Mouse (Mus musculus) hindbrain, postnatal 0 days (tissue): Measurements from ENCODE around the gene Gm7271. TPM values are rescaled to one million over a fixed set of nuclear protein-coding genes. Genes with fewer than 3 reads are reported as not detected.

Experiments
- ATAC-seq: fragments of 200-750 bp; cut with Nextera tagmentation; 2 replicates; pipeline ENCODE4 v1.8.0; 2017; ENCODE audit warnings: mild to moderate bottlenecking, moderate TSS enrichment, moderate library complexity
- DNase-seq: peaks from one replicate; pipeline ENCODE4 v3.0.0-alpha.2; 2015; ENCODE audit warnings: low spot score
- H3K27ac ChIP-seq: fragments of 300-500 bp; sonication (generic); 2 replicates; pipeline ENCODE4 v1.5.1; 2014; ENCODE audit warnings: mild to moderate bottlenecking
- H3K27me3 ChIP-seq: fragments of 300-500 bp; sonication (generic); 2 replicates; pipeline ENCODE4 v1.6.1; 2014; ENCODE audit warnings: low read length, mixed read lengths; ENCODE audit not compliant: insufficient read depth
- H3K36me3 ChIP-seq: fragments of 300-500 bp; sonication (generic); 2 replicates; pipeline ENCODE4 v1.6.1; 2014; ENCODE audit warnings: low read length, mixed read lengths; ENCODE audit not compliant: insufficient read depth
- H3K4me1 ChIP-seq: fragments of 300-500 bp; sonication (generic); 2 replicates; pipeline ENCODE4 v1.6.1; 2014; ENCODE audit warnings: antibody characterized with exemption, low read length, mixed read lengths; ENCODE audit not compliant: insufficient read depth
- H3K4me2 ChIP-seq: fragments of 300-500 bp; sonication (generic); 2 replicates; pipeline ENCODE4 v1.6.1; 2014; ENCODE audit warnings: low read depth, mild to moderate bottlenecking, low read length, moderate library complexity, mixed read lengths
- H3K4me3 ChIP-seq: fragments of 300-500 bp; sonication (generic); 2 replicates; pipeline ENCODE4 v1.5.1; 2014; ENCODE audit warnings: low read length
- H3K9ac ChIP-seq: fragments of 300-500 bp; sonication (generic); replicated peaks from 2 replicates; pipeline ENCODE4 v1.6.1; 2014; ENCODE audit warnings: mild to moderate bottlenecking, low read length, moderate library complexity, mixed read lengths
- H3K9me3 ChIP-seq: fragments of 300-500 bp; sonication (generic); 2 replicates; pipeline ENCODE4 v1.6.1; 2016; ENCODE audit warnings: low read length, mixed read lengths
- CTCF ChIP-seq: IDR thresholded peaks from 2 replicates; pipeline ENCODE4 v1.5.1; 2016; ENCODE audit warnings: antibody characterized with exemption, control low read depth, low read depth
- WGBS: fragments of 180-500 bp; shearing (Covaris S2); extraction: QIAGEN DNeasy Blood & Tissue Kit; methylation state at CpG from one replicate; pipeline ENCODE4 v1.1.7; 2014; 5-methylcytosine and 5-hydroxymethylcytosine counted together
- polyA plus RNA-seq: library from polyadenylated mRNA; unstranded; fragments of >200 nt; fragmentation: Nextera tagmentation; extraction: Ambion mirVana; gene quantifications from 2 replicates; pipeline ENCODE4 v1.2.1, GENCODE M21; 2015
- total RNA-seq: library from RNA; depleted of rRNA; stranded (reverse); fragments of >200 nt; gene quantifications from 2 replicates; pipeline ENCODE4 v1.2.3, GENCODE M21; 2014

Gm7271 gene
- total and polyA plus RNA-seq, 2 experiments from 2014 or later: 0.89 TPM; not detected in 1

DNA sequence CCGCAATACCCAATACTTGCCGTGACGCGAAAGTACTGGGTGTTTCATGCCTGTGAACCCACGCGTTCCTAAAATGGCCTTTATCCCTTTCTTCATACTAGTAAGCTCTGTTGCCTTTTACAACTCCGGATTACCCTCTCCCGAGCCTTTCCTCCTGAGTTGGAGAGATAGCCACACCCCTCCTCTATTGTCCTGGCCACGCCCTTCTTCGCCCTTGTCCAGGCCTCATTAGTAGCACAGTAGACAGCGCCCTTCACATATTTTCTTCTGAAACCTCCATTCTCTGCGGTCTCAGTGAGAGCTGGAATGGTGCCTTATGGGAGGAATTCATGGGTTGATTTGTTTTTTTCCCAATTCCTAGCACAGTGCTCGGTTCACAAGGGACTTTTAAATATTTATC is 11.3 kb downstream of the Gm7271 start:
- H3K27me3 ChIP-seq: no peaks in the 10 kb centered on the region
- H3K4me3 ChIP-seq: no peak overlapping the region
- no peak overlapping the region for H3K27ac ChIP-seq
- 76% methylated on average over 13 of the region's 13 CpGs for WGBS
- no peak for ATAC-seq
- H3K9ac ChIP-seq: no peak overlapping the region
- no peaks in the 10 kb centered on the region for H3K4me1 ChIP-seq
- no peak overlapping the region for H3K4me2 ChIP-seq
- no peak for DNase-seq
- no peak for TF ChIP-seq CTCF
- no peaks in the 10 kb centered on the region for H3K9me3 ChIP-seq
- no peaks in the 10 kb centered on the region for H3K36me3 ChIP-seq

DNA sequence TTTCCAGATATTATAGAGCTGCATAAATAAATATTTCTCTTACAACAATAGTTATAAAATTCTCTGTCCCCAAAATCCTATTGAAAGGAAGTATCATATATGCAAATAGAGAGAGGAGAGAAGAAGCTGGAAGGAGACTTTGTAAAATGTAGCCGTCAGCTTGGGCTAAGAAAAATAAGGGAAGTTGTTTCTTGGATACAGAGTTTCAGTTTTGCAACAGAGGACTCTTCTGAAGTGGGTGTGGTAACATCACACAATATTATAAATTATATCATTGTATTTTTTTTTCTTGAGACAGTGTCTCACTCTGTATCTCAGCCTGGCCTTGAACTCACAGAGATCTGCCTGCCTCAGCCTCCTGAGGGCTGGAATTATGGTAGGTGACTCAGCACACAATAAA is 38.6 kb downstream of the Gm7271 start:
- Histone ChIP-seq H3K27ac (no peak overlapping the region), H3K4me1 (no peaks in the 10 kb centered on the region), H3K4me2 (no peak overlapping the region), H3K4me3 (no peak overlapping the region), H3K9me3 (no peaks in the 10 kb centered on the region), H3K36me3 (no peaks in the 10 kb centered on the region), H3K9ac (no peak overlapping the region), H3K27me3 (no peaks in the 10 kb centered on the region)
- TF ChIP-seq CTCF: no peak
- ATAC-seq: no peak
- 80% methylated on average over 1 of the region's 1 CpGs for WGBS
- DNase-seq: no peak

DNA sequence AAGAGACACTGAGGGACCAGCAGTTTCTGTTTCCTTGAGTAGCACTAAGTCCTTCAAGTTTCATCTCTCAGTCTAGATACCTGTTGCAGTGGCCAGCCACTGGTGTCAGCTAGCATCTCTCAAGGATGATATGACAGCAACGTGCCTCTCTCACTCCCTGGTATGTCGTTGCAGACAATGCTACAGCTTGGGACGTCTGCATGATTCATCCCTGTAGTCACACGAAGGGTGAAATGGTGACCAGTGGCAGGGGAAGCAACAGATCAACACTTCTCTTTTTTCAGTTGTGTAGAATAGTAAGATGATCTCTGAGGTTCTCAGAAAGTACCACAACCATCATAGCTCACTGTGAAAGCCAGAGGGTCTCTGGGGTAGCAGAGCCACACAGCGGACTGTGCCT is 40.8 kb downstream of the Gm7271 start:
- Histone ChIP-seq H3K4me2 (no peak overlapping the region), H3K9ac (no peak overlapping the region), H3K9me3 (no peaks in the 10 kb centered on the region), H3K4me3 (no peak overlapping the region), H3K27me3 (no peaks in the 10 kb centered on the region), H3K27ac (no peak overlapping the region), H3K4me1 (no peaks in the 10 kb centered on the region), H3K36me3 (no peaks in the 10 kb centered on the region)
- WGBS: 80% methylated on average over 5 of the region's 5 CpGs
- no peak for ATAC-seq
- TF ChIP-seq CTCF: no peak
- no peak for DNase-seq

DNA sequence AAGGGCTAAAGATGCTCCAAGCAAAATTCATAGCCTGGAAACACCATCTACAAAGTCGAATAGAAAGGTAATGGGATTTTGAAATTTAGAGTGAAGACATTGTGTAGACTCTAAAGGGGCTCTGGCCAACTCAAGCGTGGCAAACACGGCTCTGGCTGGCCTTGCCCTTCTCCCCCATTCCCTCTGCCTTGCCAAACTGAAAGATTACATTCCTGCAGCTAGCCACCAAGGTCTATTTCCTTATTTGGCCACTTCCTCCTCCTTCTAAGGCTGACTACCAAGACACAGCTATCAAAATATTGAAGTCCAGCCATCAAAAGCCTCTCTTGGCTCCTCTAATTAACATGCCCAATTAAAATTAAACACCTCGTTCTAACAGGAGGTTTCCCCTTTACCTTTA is 41.2 kb downstream of the Gm7271 start:
- Histone ChIP-seq H3K36me3 (no peaks in the 10 kb centered on the region), H3K27ac (no peak overlapping the region), H3K27me3 (no peaks in the 10 kb centered on the region), H3K9ac (no peak overlapping the region), H3K4me2 (no peak overlapping the region), H3K9me3 (no peaks in the 10 kb centered on the region), H3K4me1 (peaks cover 4% of the 10 kb centered on the region), H3K4me3 (no peak overlapping the region)
- 64% methylated on average over 4 of the region's 4 CpGs for WGBS
- no peak for DNase-seq
- no peak for TF ChIP-seq CTCF
- ATAC-seq: no peak

DNA sequence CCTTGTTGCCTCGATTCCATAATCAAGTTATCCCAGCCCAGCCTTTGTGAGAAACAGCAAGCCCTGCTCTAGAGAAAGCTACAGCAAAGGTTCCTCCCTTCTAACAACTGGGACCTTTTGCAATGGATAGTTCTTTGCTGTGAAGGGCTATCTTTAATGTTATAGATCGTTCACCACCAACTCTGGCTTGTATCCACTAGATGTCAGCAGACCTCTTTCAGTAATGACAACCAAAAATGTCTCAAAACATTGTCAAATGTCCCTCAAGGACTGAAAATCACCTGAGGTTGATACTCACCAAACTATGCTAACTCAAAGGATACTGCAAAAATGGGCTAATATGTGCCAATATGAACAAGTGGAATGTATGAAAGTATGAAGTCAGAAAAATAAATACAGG is 42.0 kb downstream of the Gm7271 start:
- Histone ChIP-seq H3K27me3 (no peaks in the 10 kb centered on the region), H3K27ac (no peak overlapping the region), H3K9ac (no peak overlapping the region), H3K4me1 (peaks cover 7% of the 10 kb centered on the region), H3K9me3 (no peaks in the 10 kb centered on the region), H3K4me3 (no peak overlapping the region), H3K4me2 (no peak overlapping the region), H3K36me3 (no peaks in the 10 kb centered on the region)
- 46% methylated on average over 2 of the region's 2 CpGs for WGBS
- no peak for ATAC-seq
- no peak for DNase-seq
- peak; percentile 32; the same call in 1 of the 2 replicates for TF ChIP-seq CTCF

DNA sequence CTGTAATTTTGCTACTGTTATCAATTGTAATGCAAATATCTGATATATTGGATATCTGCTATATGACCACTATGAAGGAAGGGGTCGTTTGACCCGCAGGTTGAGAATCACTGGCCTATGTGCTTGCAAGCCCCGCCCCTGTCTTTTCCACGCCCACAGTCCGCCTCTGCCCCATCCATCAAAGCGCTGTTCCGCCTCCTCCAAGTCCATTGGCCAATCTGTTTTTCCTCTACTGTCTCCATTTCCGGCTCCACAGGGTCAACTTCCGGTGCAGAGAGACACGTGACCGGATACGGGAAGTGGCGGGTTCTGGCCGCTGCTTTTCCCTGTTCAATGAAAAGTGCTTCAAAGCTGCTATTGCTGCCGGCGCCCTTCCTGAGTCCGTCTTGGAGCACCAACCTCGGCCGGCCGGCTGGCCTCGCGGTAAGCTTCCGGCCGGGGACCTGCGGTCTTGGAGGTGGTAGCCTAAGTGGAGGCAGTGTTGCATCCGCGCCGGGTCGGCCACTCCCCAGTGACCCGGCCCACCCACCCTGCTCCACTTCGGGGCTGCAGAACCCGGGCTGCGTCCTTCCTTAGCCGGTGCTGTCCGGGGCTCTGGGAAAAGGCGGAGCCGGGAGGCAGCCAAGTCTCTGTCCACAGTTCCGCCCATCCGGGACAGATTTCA is 45.3 kb downstream of the Gm7271 start, which contains the start of gene Exoc1:
Gene Exoc1 (plus strand): TSS at position 272 of the 664 bp plus-strand sequence.
- under 1% methylated on average over 39 of the region's 39 CpGs for WGBS
- peak; percentile 97 for DNase-seq

DNA sequence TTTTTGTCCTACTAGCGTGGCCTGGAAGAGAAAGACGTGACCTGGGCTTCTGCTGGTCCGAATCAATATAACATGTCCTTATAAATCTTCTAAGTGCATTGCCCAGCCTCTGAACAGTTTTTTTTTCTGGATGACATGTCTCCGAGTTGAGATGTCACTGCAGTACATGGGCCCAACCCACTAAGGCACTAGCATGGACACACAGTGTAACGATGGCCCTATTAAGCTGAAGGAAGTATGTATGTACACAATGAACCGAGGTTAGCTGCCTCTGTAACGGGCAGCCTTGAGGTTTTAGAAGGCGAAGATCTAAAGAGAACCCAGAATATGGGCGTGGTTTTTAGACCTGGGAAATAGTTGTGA is 45.8 kb downstream of the Gm7271 start:
- WGBS: 8% methylated on average over 9 of the region's 9 CpGs
- DNase-seq (no peak), ATAC-seq (no peak)
- peak overlapping the region; percentile 94 for H3K4me2 ChIP-seq
- peak overlapping the region; percentile 98 for H3K4me3 ChIP-seq
- peak overlapping the region; percentile 81 for H3K27ac ChIP-seq
- no peaks in the 10 kb centered on the region for H3K27me3 ChIP-seq
- peaks cover 5% of the 10 kb centered on the region; the same call in 1 of the 2 replicates for H3K36me3 ChIP-seq
- peak overlapping the region; percentile 81 for H3K9ac ChIP-seq
- H3K4me1 ChIP-seq: peaks cover 7% of the 10 kb centered on the region
- H3K9me3 ChIP-seq: no peaks in the 10 kb centered on the region
- TF ChIP-seq CTCF: no peak

More for the DNA sequence above, 45.3 kb downstream of the Gm7271 start, which contains the start of gene Exoc1:
- no peaks in the 10 kb centered on the region for H3K9me3 ChIP-seq
- peak within 1 kb of the TSS; percentile 81 for H3K9ac ChIP-seq
- H3K27me3 ChIP-seq: no peaks in the 10 kb centered on the region
- peaks cover 7% of the 10 kb centered on the region for H3K4me1 ChIP-seq
- H3K27ac ChIP-seq: peak within 1 kb of the TSS; percentile 81
- H3K4me2 ChIP-seq: peak within 1 kb of the TSS; percentile 94
- H3K36me3 ChIP-seq: peaks cover 3% of the 10 kb centered on the region; the same call in 1 of the 2 replicates
- TF ChIP-seq CTCF: no peak
- peak within 1 kb of the TSS; percentile 98 for H3K4me3 ChIP-seq
- ATAC-seq: peak; percentile 100
